Mouse (Mus musculus) stomach, embryonic 16.5 days (tissue): ENCODE data around the gene Dmrtb1. TPM values are rescaled to one million over a fixed set of nuclear protein-coding genes. Genes with fewer than 3 reads are reported as not detected.

ENCODE experiments used
- ATAC-seq: fragments of 200-750 bp; cut with Nextera tagmentation; 2 replicates; pipeline ENCODE4 v1.8.0; 2017; ENCODE audit warnings: moderate number of reproducible peaks, moderate TSS enrichment; ENCODE audit not compliant: insufficient read depth, low FRiP score
- H3K27ac ChIP-seq: fragments of 300-500 bp; sonication (generic); 2 replicates; pipeline ENCODE4 v1.5.1; 2014; ENCODE audit warnings: low read length
- H3K27me3 ChIP-seq: fragments of 300-500 bp; sonication (generic); 2 replicates; pipeline ENCODE4 v1.6.1; 2014; ENCODE audit warnings: low read length, control low read depth, mixed read lengths; ENCODE audit not compliant: control insufficient read depth, insufficient read depth
- H3K36me3 ChIP-seq: fragments of 300-500 bp; sonication (generic); 2 replicates; pipeline ENCODE4 v1.6.1; 2014; ENCODE audit warnings: low read length; ENCODE audit not compliant: control insufficient read depth, insufficient read depth
- H3K4me1 ChIP-seq: fragments of 300-500 bp; sonication (generic); 2 replicates; pipeline ENCODE4 v1.6.1; 2014; ENCODE audit warnings: low read length, control low read depth, mixed read lengths; ENCODE audit not compliant: control insufficient read depth, insufficient read depth
- H3K4me2 ChIP-seq: fragments of 300-500 bp; sonication (generic); 2 replicates; pipeline ENCODE4 v1.6.1; 2014; ENCODE audit warnings: low read depth, low read length, mixed read lengths
- H3K4me3 ChIP-seq: fragments of 300-500 bp; sonication (generic); replicated peaks from 2 replicates; pipeline ENCODE4 v1.5.1; 2014; ENCODE audit warnings: mild to moderate bottlenecking, low read length
- H3K9ac ChIP-seq: fragments of 300-500 bp; sonication (generic); 2 replicates; pipeline ENCODE4 v1.6.1; 2014; ENCODE audit warnings: low read length
- H3K9me3 ChIP-seq: fragments of 300-500 bp; sonication (generic); replicated peaks from 2 replicates; pipeline ENCODE4 v1.6.1; 2016; ENCODE audit warnings: low read length, control low read depth; ENCODE audit not compliant: control insufficient read depth
- WGBS: fragments of 180-500 bp; shearing (Covaris S2); extraction: QIAGEN DNeasy Blood & Tissue Kit; methylation state at CpG from one replicate; pipeline ENCODE4 v1.1.7; 2014; 5-methylcytosine and 5-hydroxymethylcytosine counted together
- polyA plus RNA-seq: library from polyadenylated mRNA; unstranded; fragments of >200 nt; fragmentation: Nextera tagmentation; extraction: Ambion mirVana; gene quantifications from 2 replicates; pipeline ENCODE4 v1.2.1, GENCODE M21; 2015

Gene Dmrtb1
- polyA plus RNA-seq, 1 experiment from 2014 or later, result not detected

- Histone ChIP-seq H3K9ac (no peak overlapping the region), H3K4me1 (no peaks in the 10 kb centered on the region; the same call in 1 of the 2 replicates), H3K9me3 (no peaks in the 10 kb centered on the region), H3K27ac (no peak overlapping the region), H3K27me3 (peaks cover 12% of the 10 kb centered on the region; the same call in 1 of the 2 replicates), H3K4me2 (no peak overlapping the region), H3K36me3 (no peaks in the 10 kb centered on the region), H3K4me3 (no peak overlapping the region)
- 68% methylated on average over 5 of the region's 5 CpGs for WGBS
- ATAC-seq, result no peak
Observed at GRCm38 (mm10) chr4:107670731-107671130, 13.3 kb downstream of the Dmrtb1 start.

GRCm38 (mm10) chr4:107668514-107668913 is 15.5 kb downstream of the Dmrtb1 start:
- no peaks in the 10 kb centered on the region for H3K4me1 ChIP-seq
- no peak overlapping the region for H3K4me2 ChIP-seq
- no peak overlapping the region for H3K9ac ChIP-seq
- 81% methylated on average over 2 of the region's 2 CpGs for WGBS
- H3K36me3 ChIP-seq, result no peaks in the 10 kb centered on the region
- no peaks in the 10 kb centered on the region for H3K9me3 ChIP-seq
- H3K27ac ChIP-seq, result no peak overlapping the region
- peaks cover 6% of the 10 kb centered on the region; the same call in 1 of the 2 replicates for H3K27me3 ChIP-seq
- no peak for ATAC-seq
- no peak overlapping the region for H3K4me3 ChIP-seq

GRCm38 (mm10) chr4:107660649-107661048 is 23.4 kb downstream of the Dmrtb1 start:
- H3K9me3 ChIP-seq, result no peaks in the 10 kb centered on the region
- no peak overlapping the region for H3K27ac ChIP-seq
- no peaks in the 10 kb centered on the region for H3K4me1 ChIP-seq
- H3K9ac ChIP-seq, result no peak overlapping the region
- ATAC-seq, result no peak
- H3K27me3 ChIP-seq, result no peaks in the 10 kb centered on the region
- H3K36me3 ChIP-seq, result no peaks in the 10 kb centered on the region
- no peak overlapping the region for H3K4me3 ChIP-seq
- H3K4me2 ChIP-seq, result no peak overlapping the region
- 82% methylated on average over 11 of the region's 11 CpGs for WGBS

GRCm38 (mm10) chr4:107653280-107653643 is 30.8 kb downstream of the Dmrtb1 start:
- H3K4me3 ChIP-seq, result no peak overlapping the region
- H3K36me3 ChIP-seq, result no peaks in the 10 kb centered on the region
- no peak overlapping the region for H3K4me2 ChIP-seq
- 61% methylated on average over 5 of the region's 5 CpGs for WGBS
- no peaks in the 10 kb centered on the region for H3K27me3 ChIP-seq
- no peak overlapping the region for H3K9ac ChIP-seq
- ATAC-seq, result 0 out of 2 replicates have a peak, but pooled peaks have one; percentile 16
- 0 out of 2 replicates have a peak, but pooled peaks cover 4% of the 10 kb centered on the region for H3K4me1 ChIP-seq
- no peak overlapping the region for H3K27ac ChIP-seq
- H3K9me3 ChIP-seq, result no peaks in the 10 kb centered on the region

- peak overlapping the region; percentile 14; the same call in 1 of the 2 replicates for H3K4me2 ChIP-seq
- ATAC-seq, result peak; percentile 82
- no peaks in the 10 kb centered on the region for H3K27me3 ChIP-seq
- H3K4me3 ChIP-seq, result no peak overlapping the region
- H3K4me1 ChIP-seq, result 0 out of 2 replicates have a peak, but pooled peaks cover 4% of the 10 kb centered on the region
- no peaks in the 10 kb centered on the region for H3K36me3 ChIP-seq
- H3K9me3 ChIP-seq, result no peaks in the 10 kb centered on the region
- no peak overlapping the region for H3K27ac ChIP-seq
- 10% methylated on average over 7 of the region's 7 CpGs for WGBS
- H3K9ac ChIP-seq, result no peak overlapping the region
Observed at GRCm38 (mm10) chr4:107652598-107653279, 31.3 kb downstream of the Dmrtb1 start.

GRCm38 (mm10) chr4:107651021-107651496 is 33.0 kb downstream of the Dmrtb1 start:
- Histone ChIP-seq H3K27ac (no peak overlapping the region), H3K4me2 (no peak overlapping the region), H3K27me3 (no peaks in the 10 kb centered on the region), H3K9ac (no peak overlapping the region), H3K4me3 (no peak overlapping the region), H3K9me3 (no peaks in the 10 kb centered on the region), H3K36me3 (no peaks in the 10 kb centered on the region), H3K4me1 (0 out of 2 replicates have a peak, but pooled peaks cover 4% of the 10 kb centered on the region)
- 29% methylated on average over 12 of the region's 12 CpGs for WGBS
- no peak for ATAC-seq

GRCm38 (mm10) chr4:107648959-107649485 is 35.0 kb downstream of the Dmrtb1 start:
- no peak for ATAC-seq
- 63% methylated on average over 5 of the region's 5 CpGs for WGBS

GRCm38 (mm10) chr4:107641624-107642023 is 42.4 kb downstream of the Dmrtb1 start:
- no peak overlapping the region for H3K9ac ChIP-seq
- H3K9me3 ChIP-seq, result no peaks in the 10 kb centered on the region
- no peaks in the 10 kb centered on the region for H3K27me3 ChIP-seq
- no peaks in the 10 kb centered on the region for H3K36me3 ChIP-seq
- 65% methylated on average over 4 of the region's 4 CpGs for WGBS
- no peaks in the 10 kb centered on the region for H3K4me1 ChIP-seq
- H3K27ac ChIP-seq, result no peak overlapping the region
- no peak overlapping the region for H3K4me3 ChIP-seq
- no peak overlapping the region for H3K4me2 ChIP-seq
- ATAC-seq, result no peak

More at GRCm38 (mm10) chr4:107648959-107649485, 35.0 kb downstream of the Dmrtb1 start:
- Histone ChIP-seq H3K4me3 (no peak overlapping the region), H3K27ac (no peak overlapping the region), H3K9me3 (no peaks in the 10 kb centered on the region), H3K36me3 (no peaks in the 10 kb centered on the region), H3K4me2 (no peak overlapping the region), H3K4me1 (0 out of 2 replicates have a peak, but pooled peaks cover 4% of the 10 kb centered on the region), H3K27me3 (no peaks in the 10 kb centered on the region), H3K9ac (no peak overlapping the region)

GRCm38 (mm10) chr4:107638303-107638702 is 45.7 kb downstream of the Dmrtb1 start:
- no peak for ATAC-seq
- no peak overlapping the region for H3K4me2 ChIP-seq
- no peak overlapping the region for H3K4me3 ChIP-seq
- no peak overlapping the region for H3K9ac ChIP-seq
- no peaks in the 10 kb centered on the region for H3K4me1 ChIP-seq
- H3K36me3 ChIP-seq, result no peaks in the 10 kb centered on the region
- 80% methylated on average over 10 of the region's 10 CpGs for WGBS
- H3K9me3 ChIP-seq, result no peaks in the 10 kb centered on the region
- H3K27me3 ChIP-seq, result no peaks in the 10 kb centered on the region
- no peak overlapping the region for H3K27ac ChIP-seq
